Mouse (Mus musculus) hindbrain, embryonic 10.5 days (tissue): ENCODE results near the gene Nppa. TPM values are rescaled to one million over a fixed set of nuclear protein-coding genes. Genes with fewer than 3 reads are reported as not detected.

Source experiments
- DNase-seq: peaks from one replicate; pipeline ENCODE4 v3.0.0-alpha.2; 2017; ENCODE audit warnings: low spot score
- H3K27ac ChIP-seq: fragments of 300-500 bp; sonication (generic); 2 replicates; pipeline ENCODE4 v1.5.1; 2016; ENCODE audit warnings: mild to moderate bottlenecking, moderate library complexity
- H3K27me3 ChIP-seq: fragments of 300-500 bp; sonication (generic); 2 replicates; pipeline ENCODE4 v1.6.1; 2016; ENCODE audit warnings: mild to moderate bottlenecking; ENCODE audit not compliant: poor library complexity, insufficient read depth, severe bottlenecking
- H3K36me3 ChIP-seq: fragments of 300-500 bp; sonication (generic); 2 replicates; pipeline ENCODE4 v1.6.1; 2016; ENCODE audit warnings: mild to moderate bottlenecking, moderate library complexity
- H3K4me1 ChIP-seq: fragments of 300-500 bp; sonication (generic); replicated peaks from 2 replicates; pipeline ENCODE4 v1.6.1; 2016; ENCODE audit warnings: mild to moderate bottlenecking
- H3K4me3 ChIP-seq: fragments of 300-500 bp; sonication (generic); 2 replicates; pipeline ENCODE4 v1.5.1; 2016; ENCODE audit warnings: mild to moderate bottlenecking, moderate library complexity
- H3K9me3 ChIP-seq: fragments of 300-500 bp; sonication (generic); 2 replicates; pipeline ENCODE4 v1.6.1; 2016; ENCODE audit warnings: mild to moderate bottlenecking, moderate library complexity
- WGBS: fragments of 180-500 bp; shearing (Covaris S2); methylation state at CpG from one replicate; pipeline ENCODE4 v1.1.7; 2016; 5-methylcytosine and 5-hydroxymethylcytosine counted together
- polyA plus RNA-seq: library from polyadenylated mRNA; unstranded; fragments of >200 nt; fragmentation: Nextera tagmentation; extraction: Ambion mirVana; gene quantifications from 2 replicates; pipeline ENCODE4 v1.2.1, GENCODE M21; 2016

Gene Nppa
- polyA plus RNA-seq, result 0.21 TPM in 1 of 2 replicates, not detected in the other

DNA sequence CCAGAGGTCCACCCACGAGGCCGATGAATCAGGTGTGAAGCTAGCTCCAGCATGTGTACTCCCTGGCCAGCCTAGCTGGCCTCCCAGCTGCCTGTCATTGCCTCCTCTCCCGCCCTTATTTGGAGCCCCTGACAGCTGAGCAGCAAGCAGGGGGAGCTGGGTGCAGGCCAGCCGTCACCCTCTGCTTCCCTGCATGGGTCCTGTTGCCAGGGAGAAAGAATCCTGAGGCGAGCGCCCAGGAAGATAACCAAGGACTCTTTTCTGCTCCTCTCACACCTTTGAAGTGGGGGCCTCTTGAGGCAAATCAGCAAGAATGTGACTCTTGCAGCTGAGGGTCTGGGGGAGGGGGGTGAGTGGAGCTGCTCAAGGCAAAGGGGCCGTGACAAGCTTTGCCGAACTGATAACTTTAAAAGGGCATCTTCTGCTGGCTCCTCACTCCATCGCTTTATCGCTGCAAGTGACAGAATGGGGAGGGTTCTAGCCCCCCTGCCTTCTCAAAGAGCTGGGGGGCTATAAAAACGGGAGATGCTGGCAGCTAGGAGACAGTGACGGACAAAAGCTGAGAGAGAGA, at the start of gene Nppa:
TSS of gene Nppa (plus strand) at position 521 of the 571 bp plus-strand sequence.
- H3K36me3 ChIP-seq, result peaks cover 21% of the 10 kb centered on the region
- peaks cover 13% of the 10 kb centered on the region for H3K4me1 ChIP-seq
- peak within 1 kb of the TSS; percentile 54; the same call in 1 of the 2 replicates for H3K27ac ChIP-seq
- no peak within 1 kb of the TSS for H3K4me3 ChIP-seq
- no peaks in the 10 kb centered on the region for H3K9me3 ChIP-seq
- no peaks in the 10 kb centered on the region for H3K27me3 ChIP-seq
- WGBS, result 51% methylated on average over 12 of the region's 12 CpGs
- DNase-seq, result no peak

DNA sequence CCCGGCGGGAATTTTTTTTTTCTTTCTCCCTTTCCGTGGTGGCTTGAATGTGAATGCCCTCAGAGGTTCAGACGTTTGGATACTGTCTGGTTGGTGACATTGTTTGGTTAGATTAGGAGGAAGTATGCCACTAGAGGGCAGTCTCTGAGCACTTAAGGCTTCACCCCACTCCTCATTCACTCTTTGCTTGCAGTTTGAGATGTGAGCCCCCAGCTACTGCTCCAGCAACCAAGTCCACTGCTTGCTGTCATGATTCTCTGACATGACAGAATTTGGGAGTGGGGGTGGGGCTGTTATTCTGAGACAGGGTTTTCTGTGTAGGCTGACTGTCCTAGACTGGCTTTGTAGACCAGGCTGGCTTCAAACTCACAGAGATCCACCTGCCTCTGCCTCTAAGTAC, 46.9 kb upstream of the Nppa start:
- 9% methylated on average over 4 of the region's 4 CpGs for WGBS
- Histone ChIP-seq H3K27me3 (no peaks in the 10 kb centered on the region), H3K4me1 (no peaks in the 10 kb centered on the region), H3K36me3 (peaks cover 13% of the 10 kb centered on the region), H3K27ac (no peak overlapping the region), H3K9me3 (no peaks in the 10 kb centered on the region), H3K4me3 (no peak overlapping the region)
- DNase-seq, result no peak

DNA sequence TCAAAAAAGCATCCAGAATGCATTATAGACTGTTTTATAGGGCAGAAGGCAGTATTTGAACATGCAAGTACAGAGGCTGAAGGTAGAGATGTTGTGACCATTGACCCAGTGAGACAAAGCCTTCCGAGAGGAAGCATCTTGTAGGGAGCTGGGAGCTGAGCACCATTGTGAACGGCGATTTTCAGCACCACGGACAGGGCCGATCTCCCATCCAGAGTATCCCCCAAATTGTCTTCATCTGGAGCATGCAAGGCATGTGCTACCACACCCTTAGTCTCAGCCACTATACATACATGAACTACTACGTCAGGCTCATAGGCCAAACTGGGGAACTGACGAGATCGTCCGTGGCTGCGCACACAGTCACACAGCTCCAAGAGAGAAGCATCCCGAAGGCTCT, 43.4 kb upstream of the Nppa start:
- H3K27me3 ChIP-seq, result no peaks in the 10 kb centered on the region
- no peak overlapping the region for H3K4me3 ChIP-seq
- H3K27ac ChIP-seq, result no peak overlapping the region
- 0 out of 2 replicates have a peak, but pooled peaks cover 3% of the 10 kb centered on the region for H3K4me1 ChIP-seq
- no peaks in the 10 kb centered on the region for H3K36me3 ChIP-seq
- no peaks in the 10 kb centered on the region for H3K9me3 ChIP-seq
- DNase-seq, result peak; percentile 34
- WGBS, result 40% methylated on average over 11 of the region's 11 CpGs

DNA sequence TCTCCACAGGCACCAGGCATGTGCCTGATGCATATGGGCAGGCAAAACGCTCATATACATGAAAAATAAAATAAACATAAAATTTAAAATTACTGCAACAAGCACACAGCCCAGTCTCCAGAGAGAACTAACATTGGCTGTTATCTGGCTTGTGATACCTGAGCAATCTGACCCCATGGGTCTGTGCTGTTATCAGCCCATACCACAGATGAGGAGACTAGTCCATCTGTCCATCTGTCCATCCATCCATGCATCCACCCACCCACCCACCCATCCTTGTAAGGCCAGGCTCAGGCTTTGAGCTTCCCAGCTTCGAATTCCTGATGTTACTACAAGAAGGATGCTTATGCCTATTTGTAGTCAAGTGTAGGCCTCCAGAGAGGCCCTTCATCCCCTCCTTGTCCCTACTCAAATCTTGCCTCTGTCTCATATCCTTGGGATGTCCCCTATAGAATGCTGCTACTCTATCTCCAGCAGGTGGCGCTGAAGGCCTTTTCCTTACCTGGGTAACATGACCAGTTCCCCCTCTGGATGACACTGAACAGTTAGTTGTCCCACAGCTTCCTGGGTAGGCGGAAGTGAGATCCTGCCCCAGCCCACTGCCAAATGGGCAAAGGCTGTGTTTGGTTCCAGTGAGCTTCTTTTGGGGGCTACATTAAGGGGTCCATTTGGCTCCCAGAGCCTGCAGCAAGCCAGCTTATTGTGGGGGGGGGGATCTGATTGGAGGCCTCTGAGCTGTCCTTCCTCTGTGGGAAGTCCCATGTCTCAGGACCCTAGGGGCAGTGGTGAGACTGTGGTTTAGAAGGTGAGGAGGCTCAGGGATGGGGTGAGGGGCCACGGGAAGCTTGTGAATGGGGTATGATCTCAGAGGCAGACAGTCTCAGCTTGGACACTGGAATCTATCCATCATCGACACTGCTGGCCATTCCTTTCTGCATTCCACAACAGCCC, 40.4 kb upstream of the Nppa start:
- no peaks in the 10 kb centered on the region for H3K9me3 ChIP-seq
- no peak overlapping the region for H3K27ac ChIP-seq
- H3K27me3 ChIP-seq, result no peaks in the 10 kb centered on the region
- H3K4me3 ChIP-seq, result no peak overlapping the region
- H3K4me1 ChIP-seq, result 0 out of 2 replicates have a peak, but pooled peaks cover 3% of the 10 kb centered on the region
- WGBS, result 46% methylated on average over 6 of the region's 6 CpGs
- H3K36me3 ChIP-seq, result no peaks in the 10 kb centered on the region
- peak; percentile 74 for DNase-seq

DNA sequence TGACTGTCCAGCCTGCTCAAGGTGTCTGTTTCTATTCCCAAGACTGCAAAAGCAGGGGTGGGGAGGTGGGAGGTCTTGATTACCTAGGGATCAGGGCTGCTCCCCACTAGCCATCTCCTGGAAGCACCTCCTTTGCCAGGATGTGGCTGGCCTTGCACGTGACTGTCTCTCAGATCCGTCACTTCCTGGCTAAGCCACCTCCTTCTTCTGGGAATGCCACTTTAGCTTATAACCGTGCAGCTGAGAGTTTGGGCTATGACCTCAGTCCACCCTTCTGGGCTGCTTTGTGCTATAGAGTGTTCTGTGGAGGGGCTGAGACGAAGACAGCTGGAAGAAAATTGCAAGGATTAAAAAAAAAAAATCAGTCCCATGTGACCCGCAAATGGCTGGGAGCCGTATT, 37.7 kb upstream of the Nppa start:
- Histone ChIP-seq H3K4me1 (0 out of 2 replicates have a peak, but pooled peaks cover 3% of the 10 kb centered on the region), H3K36me3 (no peaks in the 10 kb centered on the region), H3K9me3 (no peaks in the 10 kb centered on the region), H3K27ac (no peak overlapping the region), H3K27me3 (no peaks in the 10 kb centered on the region), H3K4me3 (no peak overlapping the region)
- 79% methylated on average over 6 of the region's 6 CpGs for WGBS
- no peak for DNase-seq

DNA sequence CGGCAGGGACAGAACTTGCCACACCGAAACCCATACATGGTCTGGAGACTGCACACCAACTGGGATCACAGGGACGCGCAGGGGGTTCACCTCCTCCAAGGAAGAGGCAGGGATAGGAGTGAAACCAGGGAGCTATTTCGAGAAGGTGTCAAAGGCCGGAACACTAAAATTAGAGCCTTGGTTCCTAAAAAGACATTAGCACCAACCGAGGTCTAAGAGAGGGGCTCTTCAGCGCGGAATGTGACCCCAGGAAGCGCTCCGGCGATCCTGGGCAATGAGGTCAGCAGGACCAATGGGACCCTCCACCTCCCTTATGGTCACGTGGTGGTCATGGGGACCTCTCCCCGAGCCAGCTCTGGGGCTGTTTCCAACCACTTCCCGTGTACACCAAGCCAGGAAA, 36.9 kb upstream of the Nppa start:
- Histone ChIP-seq H3K4me3 (no peak overlapping the region), H3K27ac (no peak overlapping the region), H3K27me3 (no peaks in the 10 kb centered on the region), H3K4me1 (0 out of 2 replicates have a peak, but pooled peaks cover 3% of the 10 kb centered on the region), H3K36me3 (no peaks in the 10 kb centered on the region), H3K9me3 (no peaks in the 10 kb centered on the region)
- 87% methylated on average over 15 of the region's 15 CpGs for WGBS
- no peak for DNase-seq

DNA sequence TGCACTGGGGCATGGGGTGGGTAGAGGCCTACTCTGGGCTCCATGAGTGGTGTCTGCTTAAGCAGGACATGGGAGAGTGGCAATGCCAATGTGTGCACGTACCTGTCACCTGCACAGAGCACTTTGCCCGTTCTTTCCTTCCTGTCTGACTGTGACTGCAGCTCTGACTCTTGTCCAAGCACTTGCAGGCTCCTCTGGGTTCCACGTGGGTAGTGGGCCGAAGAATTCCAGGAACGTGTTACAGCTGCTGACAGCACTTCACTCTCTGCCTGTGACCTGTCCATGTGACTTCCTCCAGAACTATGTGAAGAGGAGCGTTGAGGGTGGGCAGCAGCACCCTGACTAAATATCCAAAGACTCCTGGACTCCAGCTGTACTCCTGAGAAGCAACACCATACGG, 34.8 kb upstream of the Nppa start:
- 79% methylated on average over 7 of the region's 7 CpGs for WGBS
- H3K27me3 ChIP-seq, result no peaks in the 10 kb centered on the region
- no peak for DNase-seq
- H3K4me1 ChIP-seq, result no peaks in the 10 kb centered on the region
- H3K4me3 ChIP-seq, result no peak overlapping the region
- no peaks in the 10 kb centered on the region for H3K36me3 ChIP-seq
- no peaks in the 10 kb centered on the region for H3K9me3 ChIP-seq
- H3K27ac ChIP-seq, result no peak overlapping the region

DNA sequence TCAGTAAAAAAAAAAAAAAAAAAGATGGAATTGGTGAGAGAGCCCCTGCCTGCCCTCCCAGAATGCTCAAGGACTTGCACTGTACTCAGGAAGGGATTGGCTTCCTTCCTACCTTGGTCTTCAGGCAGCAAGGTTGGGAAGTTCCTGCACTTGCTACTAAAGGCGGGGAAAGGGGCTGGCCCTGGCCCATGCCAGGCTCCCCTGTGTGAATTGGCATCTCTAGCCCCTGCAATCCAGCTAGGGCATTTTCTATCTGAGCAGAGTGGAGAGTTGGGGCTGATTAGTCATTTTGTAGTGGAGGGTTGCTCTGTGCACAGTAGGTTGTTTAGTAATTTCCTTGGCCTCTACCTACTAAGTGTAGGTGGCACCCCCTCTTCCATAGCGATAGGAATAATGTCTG, 31.7 kb upstream of the Nppa start:
- no peak overlapping the region for H3K4me3 ChIP-seq
- no peaks in the 10 kb centered on the region for H3K36me3 ChIP-seq
- no peaks in the 10 kb centered on the region for H3K4me1 ChIP-seq
- H3K9me3 ChIP-seq, result no peaks in the 10 kb centered on the region
- no peak for DNase-seq
- 77% methylated on average over 2 of the region's 2 CpGs for WGBS
- H3K27ac ChIP-seq, result no peak overlapping the region
- no peaks in the 10 kb centered on the region for H3K27me3 ChIP-seq

DNA sequence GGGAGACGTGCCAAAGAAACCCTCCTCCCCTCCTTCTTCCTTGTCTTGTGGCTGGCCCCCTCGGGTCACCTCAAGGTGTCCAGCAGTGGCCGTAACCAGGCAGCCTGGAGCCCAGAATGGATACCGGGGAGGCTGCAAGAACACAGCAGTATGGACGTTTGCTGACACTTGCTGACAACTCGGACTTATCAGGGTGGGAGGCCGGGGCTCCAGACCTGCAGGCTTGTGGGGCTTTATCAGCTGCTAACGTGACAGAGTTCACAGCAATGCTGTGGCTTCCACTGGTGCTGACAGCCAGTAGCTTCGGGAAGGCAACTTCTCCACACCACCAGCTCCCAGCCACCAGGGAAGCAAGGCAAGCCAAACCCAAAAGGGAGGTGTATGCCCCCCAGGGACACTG, 31.2 kb upstream of the Nppa start:
- H3K27ac ChIP-seq, result no peak overlapping the region
- no peaks in the 10 kb centered on the region for H3K36me3 ChIP-seq
- no peaks in the 10 kb centered on the region for H3K27me3 ChIP-seq
- WGBS, result 55% methylated on average over 9 of the region's 9 CpGs
- no peak overlapping the region for H3K4me3 ChIP-seq
- DNase-seq, result no peak
- no peaks in the 10 kb centered on the region for H3K4me1 ChIP-seq
- no peaks in the 10 kb centered on the region for H3K9me3 ChIP-seq

DNA sequence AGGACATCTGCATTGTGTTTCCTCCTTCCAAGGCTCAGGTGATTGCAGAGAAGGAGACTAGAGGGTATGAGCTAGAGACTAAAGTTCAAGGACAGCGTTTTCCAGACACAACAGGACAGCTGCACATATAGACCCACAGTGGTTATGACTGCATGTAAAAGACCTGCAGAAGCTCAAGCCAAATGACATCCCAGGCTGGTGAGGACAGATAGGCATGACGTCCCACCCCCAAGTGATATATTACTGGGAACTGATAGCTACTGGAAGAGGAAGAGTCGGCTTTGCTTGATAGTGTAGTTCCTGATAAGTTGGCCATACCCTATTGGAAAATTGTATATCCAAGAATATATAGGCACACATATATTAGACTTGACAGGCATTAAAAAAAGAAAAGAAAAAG, 24.3 kb upstream of the Nppa start:
- no peak overlapping the region for H3K4me3 ChIP-seq
- H3K27me3 ChIP-seq, result no peaks in the 10 kb centered on the region
- no peaks in the 10 kb centered on the region for H3K9me3 ChIP-seq
- no peaks in the 10 kb centered on the region for H3K36me3 ChIP-seq
- no peak for DNase-seq
- no peak overlapping the region for H3K27ac ChIP-seq
- H3K4me1 ChIP-seq, result no peaks in the 10 kb centered on the region
- whole genome bisulfite sequencing, result 78% methylated on average over 3 of the region's 3 CpGs

DNA sequence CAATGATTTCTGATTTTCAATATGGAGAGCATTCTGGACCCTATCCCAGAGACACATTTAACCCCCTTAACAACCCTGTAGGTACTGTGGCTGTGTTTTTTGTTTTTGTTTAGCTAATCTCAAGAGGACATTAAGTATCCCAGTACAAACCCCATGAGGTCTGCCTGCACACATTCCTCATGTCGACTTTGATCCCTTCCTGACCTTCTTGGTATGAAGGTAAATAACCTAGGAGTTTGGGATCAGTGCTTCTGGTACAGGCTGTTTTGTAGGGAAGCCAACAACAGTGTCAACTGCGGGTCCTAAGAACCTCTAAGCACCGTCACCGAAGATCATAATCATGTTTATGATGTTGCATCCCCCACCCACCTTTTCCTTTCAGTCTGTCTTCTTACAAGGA, 22.8 kb upstream of the Nppa start:
- Histone ChIP-seq H3K4me1 (no peaks in the 10 kb centered on the region), H3K4me3 (no peak overlapping the region), H3K27ac (no peak overlapping the region), H3K27me3 (no peaks in the 10 kb centered on the region), H3K36me3 (no peaks in the 10 kb centered on the region), H3K9me3 (no peaks in the 10 kb centered on the region)
- no peak for DNase-seq
- WGBS, result 79% methylated on average over 4 of the region's 4 CpGs

DNA sequence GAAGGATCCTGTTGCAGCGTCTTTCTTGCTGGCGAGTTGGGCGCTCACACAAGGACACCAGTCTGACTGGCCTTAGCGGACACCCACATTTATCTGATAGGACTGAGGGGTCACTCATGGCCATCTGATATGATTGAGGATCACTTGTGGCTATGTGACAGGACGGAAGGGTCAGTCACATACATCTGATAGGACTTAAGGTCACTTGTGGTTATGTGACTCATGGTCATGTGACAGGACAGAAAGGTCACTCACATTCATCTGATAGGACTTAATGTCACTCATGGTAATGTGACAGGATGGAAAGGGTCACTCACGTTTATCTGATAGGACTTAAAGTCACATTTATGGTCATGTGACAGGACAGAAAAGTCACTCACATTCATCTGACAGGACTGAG, 22.1 kb upstream of the Nppa start:
- WGBS, result 92% methylated on average over 6 of the region's 6 CpGs

DNA sequence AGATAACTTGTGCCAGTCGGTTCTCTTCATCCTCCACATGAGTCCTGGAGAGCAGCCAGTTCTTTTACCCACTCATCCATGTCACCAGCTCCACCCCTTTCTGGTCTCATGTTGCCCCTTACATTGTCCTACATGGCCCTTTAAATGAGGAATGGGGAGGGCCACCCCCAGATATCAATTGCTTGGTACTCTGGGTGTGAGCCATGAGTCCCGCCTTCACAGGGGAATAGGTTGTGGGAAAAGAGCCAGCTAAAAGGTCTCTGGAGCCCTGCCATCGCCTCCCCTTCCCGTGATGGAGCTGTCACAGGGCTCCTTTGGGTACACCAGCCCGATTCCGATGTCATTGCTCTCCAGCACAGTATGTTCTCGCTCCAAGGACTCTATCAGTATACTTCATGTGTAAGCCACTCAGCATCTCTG, 21.1 kb upstream of the Nppa start:
- Histone ChIP-seq H3K4me3 (no peak overlapping the region), H3K27ac (no peak overlapping the region), H3K27me3 (no peaks in the 10 kb centered on the region), H3K4me1 (no peaks in the 10 kb centered on the region), H3K36me3 (no peaks in the 10 kb centered on the region), H3K9me3 (no peaks in the 10 kb centered on the region)
- DNase-seq, result no peak
- 77% methylated on average over 7 of the region's 7 CpGs for WGBS

More for the DNA sequence above, 22.1 kb upstream of the Nppa start:
- no peak for DNase-seq
- Histone ChIP-seq H3K4me1 (no peaks in the 10 kb centered on the region), H3K36me3 (no peaks in the 10 kb centered on the region), H3K9me3 (no peaks in the 10 kb centered on the region), H3K27ac (no peak overlapping the region), H3K27me3 (no peaks in the 10 kb centered on the region), H3K4me3 (no peak overlapping the region)
